Mouse (Mus musculus): Measurements from ENCODE around the gene Ugt2a3. TPM values are rescaled to one million over a fixed set of nuclear protein-coding genes. Genes with fewer than 3 reads are reported as not detected.
"Not testable (repeated sequence)": the region's sequence is repeated elsewhere in the genome, so short reads cannot be mapped to it uniquely, and the experiment has no call there.

Gene Ugt2a3
- polyA plus RNA-seq, 1 experiment from 2014 or later: not detected

GRCm38 (mm10) chr5:87347479-87348078 is 10.6 kb upstream of the Ugt2a3 start:
- not testable (repeated sequence) for H3K27ac ChIP-seq (ENCODE audit: low read depth, low read length); H3K4me3 ChIP-seq (ENCODE audit: low read depth, low read length); H3K9me3 ChIP-seq (ENCODE audit: control insufficient read depth, low read length); DNase-seq (ENCODE audit: low spot score); H3K27me3 ChIP-seq (replicated peaks; ENCODE audit: control insufficient read depth, insufficient read depth, low read length); H3K4me1 ChIP-seq (replicated peaks; ENCODE audit: control insufficient read depth, insufficient read depth, low read length); ATAC-seq (replicated peaks; ENCODE audit: low FRiP score); H3K4me2 ChIP-seq; H3K36me3 ChIP-seq (ENCODE audit: control insufficient read depth, insufficient read depth, low read length); H3K9ac ChIP-seq (ENCODE audit: low read depth, low read length)
- WGBS: 62% methylated on average over 2 of the region's 2 CpGs

GRCm38 (mm10) chr5:87340461-87340860 is 3.5 kb upstream of the Ugt2a3 start:
- Histone ChIP-seq H3K9ac (ENCODE audit: low read depth, low read length) (no peak overlapping the region), H3K36me3 (ENCODE audit: control insufficient read depth, insufficient read depth, low read length) (no peaks in the 10 kb centered on the region), H3K4me3 (ENCODE audit: low read depth, low read length) (no peak overlapping the region), H3K4me1 (replicated peaks; ENCODE audit: control insufficient read depth, insufficient read depth, low read length) (no peaks in the 10 kb centered on the region), H3K4me2 (no peak overlapping the region), H3K27me3 (replicated peaks; ENCODE audit: control insufficient read depth, insufficient read depth, low read length) (no peaks in the 10 kb centered on the region), H3K27ac (ENCODE audit: low read depth, low read length) (no peak overlapping the region), H3K9me3 (ENCODE audit: control insufficient read depth, low read length) (no peaks in the 10 kb centered on the region)
- DNase-seq (ENCODE audit: low spot score): no peak
- 84% methylated on average over 5 of the region's 5 CpGs for WGBS
- ATAC-seq (replicated peaks; ENCODE audit: low FRiP score): no peak

- no peak overlapping the region for H3K27ac ChIP-seq (ENCODE audit: low read depth, low read length)
- DNase-seq (ENCODE audit: low spot score): no peak
- no peaks in the 10 kb centered on the region for H3K9me3 ChIP-seq (ENCODE audit: control insufficient read depth, low read length)
- H3K4me2 ChIP-seq: no peak overlapping the region
- 72% methylated on average over 1 of the region's 1 CpGs for WGBS
- H3K4me3 ChIP-seq (ENCODE audit: low read depth, low read length): no peak overlapping the region
- no peaks in the 10 kb centered on the region for H3K36me3 ChIP-seq (ENCODE audit: control insufficient read depth, insufficient read depth, low read length)
- H3K27me3 ChIP-seq (replicated peaks; ENCODE audit: control insufficient read depth, insufficient read depth, low read length): no peaks in the 10 kb centered on the region
- no peak overlapping the region for H3K9ac ChIP-seq (ENCODE audit: low read depth, low read length)
- no peaks in the 10 kb centered on the region for H3K4me1 ChIP-seq (replicated peaks; ENCODE audit: control insufficient read depth, insufficient read depth, low read length)
- no peak for ATAC-seq (replicated peaks; ENCODE audit: low FRiP score)
Measured at GRCm38 (mm10) chr5:87335199-87335598, 1.8 kb downstream of the Ugt2a3 start.

GRCm38 (mm10) chr5:87333584-87333983 is 3.4 kb downstream of the Ugt2a3 start:
- H3K4me3 ChIP-seq (ENCODE audit: low read depth, low read length): no peak overlapping the region
- no peak overlapping the region for H3K27ac ChIP-seq (ENCODE audit: low read depth, low read length)
- no peaks in the 10 kb centered on the region for H3K9me3 ChIP-seq (ENCODE audit: control insufficient read depth, low read length)
- no peaks in the 10 kb centered on the region for H3K4me1 ChIP-seq (replicated peaks; ENCODE audit: control insufficient read depth, insufficient read depth, low read length)
- no peaks in the 10 kb centered on the region for H3K27me3 ChIP-seq (replicated peaks; ENCODE audit: control insufficient read depth, insufficient read depth, low read length)
- H3K36me3 ChIP-seq (ENCODE audit: control insufficient read depth, insufficient read depth, low read length): no peaks in the 10 kb centered on the region
- H3K4me2 ChIP-seq: no peak overlapping the region
- 48% methylated on average over 3 of the region's 3 CpGs for WGBS
- H3K9ac ChIP-seq (ENCODE audit: low read depth, low read length): no peak overlapping the region
- no peak for ATAC-seq (replicated peaks; ENCODE audit: low FRiP score)
- no peak for DNase-seq (ENCODE audit: low spot score)

GRCm38 (mm10) chr5:87311392-87311791 is 25.6 kb downstream of the Ugt2a3 start:
- Histone ChIP-seq H3K36me3 (ENCODE audit: control insufficient read depth, insufficient read depth, low read length) (no peaks in the 10 kb centered on the region), H3K9me3 (ENCODE audit: control insufficient read depth, low read length) (no peaks in the 10 kb centered on the region; the same call in 1 of the 2 replicates), H3K4me1 (replicated peaks; ENCODE audit: control insufficient read depth, insufficient read depth, low read length) (no peaks in the 10 kb centered on the region), H3K9ac (ENCODE audit: low read depth, low read length) (no peak overlapping the region), H3K27me3 (replicated peaks; ENCODE audit: control insufficient read depth, insufficient read depth, low read length) (no peaks in the 10 kb centered on the region), H3K27ac (ENCODE audit: low read depth, low read length) (no peak overlapping the region), H3K4me2 (no peak overlapping the region), H3K4me3 (ENCODE audit: low read depth, low read length) (no peak overlapping the region)
- 89% methylated on average over 12 of the region's 12 CpGs for WGBS
- ATAC-seq (replicated peaks; ENCODE audit: low FRiP score): no peak
- DNase-seq (ENCODE audit: low spot score): no peak

GRCm38 (mm10) chr5:87286180-87286579 is 50.8 kb downstream of the Ugt2a3 start:
- H3K9ac ChIP-seq (ENCODE audit: low read depth, low read length); H3K4me1 ChIP-seq (replicated peaks; ENCODE audit: control insufficient read depth, insufficient read depth, low read length); H3K27ac ChIP-seq (ENCODE audit: low read depth, low read length); DNase-seq (ENCODE audit: low spot score); ATAC-seq (replicated peaks; ENCODE audit: low FRiP score); H3K4me3 ChIP-seq (ENCODE audit: low read depth, low read length); H3K9me3 ChIP-seq (ENCODE audit: control insufficient read depth, low read length); H3K36me3 ChIP-seq (ENCODE audit: control insufficient read depth, insufficient read depth, low read length); H3K27me3 ChIP-seq (replicated peaks; ENCODE audit: control insufficient read depth, insufficient read depth, low read length); H3K4me2 ChIP-seq: not testable (repeated sequence)
- 80% methylated on average over 4 of the region's 4 CpGs for WGBS

GRCm38 (mm10) chr5:87275986-87276385 is 61.0 kb downstream of the Ugt2a3 start:
- not testable (repeated sequence) for H3K27ac ChIP-seq (ENCODE audit: low read depth, low read length); H3K4me2 ChIP-seq; H3K27me3 ChIP-seq (replicated peaks; ENCODE audit: control insufficient read depth, insufficient read depth, low read length); H3K9me3 ChIP-seq (ENCODE audit: control insufficient read depth, low read length); H3K4me1 ChIP-seq (replicated peaks; ENCODE audit: control insufficient read depth, insufficient read depth, low read length); H3K36me3 ChIP-seq (ENCODE audit: control insufficient read depth, insufficient read depth, low read length); H3K4me3 ChIP-seq (ENCODE audit: low read depth, low read length); H3K9ac ChIP-seq (ENCODE audit: low read depth, low read length); DNase-seq (ENCODE audit: low spot score); ATAC-seq (replicated peaks; ENCODE audit: low FRiP score)
- WGBS: 73% methylated on average over 4 of the region's 4 CpGs

- no peak for DNase-seq (ENCODE audit: low spot score)
- H3K9me3 ChIP-seq (ENCODE audit: control insufficient read depth, low read length): 0 out of 2 replicates have a peak, but pooled peaks cover 3% of the 10 kb centered on the region
Measured at GRCm38 (mm10) chr5:87275581-87275980, 61.4 kb downstream of the Ugt2a3 start.

More at GRCm38 (mm10) chr5:87275581-87275980, 61.4 kb downstream of the Ugt2a3 start:
- Histone ChIP-seq H3K36me3 (ENCODE audit: control insufficient read depth, insufficient read depth, low read length) (no peaks in the 10 kb centered on the region), H3K4me2 (no peak overlapping the region), H3K9ac (ENCODE audit: low read depth, low read length) (no peak overlapping the region), H3K27ac (ENCODE audit: low read depth, low read length) (no peak overlapping the region), H3K4me1 (replicated peaks; ENCODE audit: control insufficient read depth, insufficient read depth, low read length) (no peaks in the 10 kb centered on the region), H3K4me3 (ENCODE audit: low read depth, low read length) (no peak overlapping the region), H3K27me3 (replicated peaks; ENCODE audit: control insufficient read depth, insufficient read depth, low read length) (no peaks in the 10 kb centered on the region)
- ATAC-seq (replicated peaks; ENCODE audit: low FRiP score): no peak
- WGBS: 78% methylated on average over 6 of the region's 6 CpGs
